ENCODE assay signal across 12 mouse cellular contexts in genomic region chr2:28616358-28616757, GRCm38 (mm10). TPM values are rescaled to one million over a fixed set of nuclear protein-coding genes. Genes with fewer than 3 reads are reported as not detected.
DNase-seq lines count a peak whose midpoint lies in the region; ATAC-seq and TF ChIP-seq lines count a peak whose summit lies in the region.
"Had no signal": no experiment of that assay in that cellular context is flagged by ENCODE, and none has a peak within 500 bp of the region (broad histone marks: within the 10 kb centered on the region; RNA-seq: fewer than 3 reads in every experiment).

No protein-coding gene starts in this region.

- intact Hi-C loops in left cerebral cortex, postnatal 10 days (cut with DNase I), result no loop called here

- TF ChIP-seq RAD21 in CH12.LX (IDR thresholded peaks at IDR 0.05; ENCODE audit: low read depth, low read length), result no peak; the same call in none of the 2 replicates

- WGBS in liver, adult 2 months, result 63% methylated on average over 5 of the region's 5 CpGs
- 43% methylated on average over 5 of the region's 5 CpGs for WGBS in kidney, embryonic 15.5 days

- no peak overlapping the region for H3K4me3 ChIP-seq in layer of hippocampus, adult 2 months
- no peak overlapping the region for H3K4me3 ChIP-seq in CH12.LX (replicated peaks in 1 of 3; ENCODE audit: low read depth in 2 of 3, low read length in 2 of 3, poor library complexity in 1 of 3)
- H3K4me3 ChIP-seq in ES-E14 (ENCODE audit: insufficient read depth in 1 of 2, low read depth in 1 of 2, low read length in 2 of 2, poor library complexity in 1 of 2, severe bottlenecking in 1 of 2), result no peak overlapping the region
- H3K4me3 ChIP-seq in liver, adult 2 months (ENCODE audit: insufficient read depth, low read depth, low read length), result no peak overlapping the region
- H3K4me3 ChIP-seq in kidney, embryonic 15.5 days (replicated peaks), result no peak overlapping the region
- H3K4me3 ChIP-seq: neural tube, embryonic 13.5 days had no signal

- no peak for ATAC-seq in cerebellum, adult (ENCODE audit: insufficient number of reproducible peaks, low FRiP score, low TSS enrichment)
- no peak for ATAC-seq in kidney, embryonic 15.5 days (replicated peaks; ENCODE audit: low FRiP score)

- H3K27me3 ChIP-seq in CH12.LX (replicated peaks), result peaks cover 48% of the 10 kb centered on the region
- H3K27me3 ChIP-seq in liver, adult 2 months (ENCODE audit: control insufficient read depth, insufficient read depth, low read length), result no peaks in the 10 kb centered on the region; the same call in 1 of the 2 replicates
- H3K27me3 ChIP-seq in kidney, embryonic 15.5 days, result peaks cover 16% of the 10 kb centered on the region

- H3K9me3 ChIP-seq in CH12.LX (replicated peaks; ENCODE audit: low read length) (no peaks in the 10 kb centered on the region), ES-E14 (ENCODE audit: control insufficient read depth, insufficient read depth, low read depth, low read length) (no peaks in the 10 kb centered on the region)
- no peaks in the 10 kb centered on the region for H3K9me3 ChIP-seq in kidney, embryonic 15.5 days (replicated peaks)
- H3K9me3 ChIP-seq: neural tube, embryonic 13.5 days had no signal

- no peak for TF ChIP-seq EP300 in CH12.LX (IDR thresholded peaks at IDR 0.05; ENCODE audit: low read length)

- H3K4me1 ChIP-seq in CH12.LX (ENCODE audit: control insufficient read depth in 1 of 2, insufficient read depth in 2 of 2), result peaks cover 7 to 14% of the 10 kb centered on the region in 2 experiments; a peak in 2 of 4 replicates
- peaks cover 0 to 14% of the 10 kb centered on the region in 2 experiments; a peak in 2 of 4 replicates for H3K4me1 ChIP-seq in ES-E14 (ENCODE audit: control insufficient read depth in 2 of 2, insufficient read depth in 2 of 2, low read length in 2 of 2, poor library complexity in 1 of 2)
- H3K4me1 ChIP-seq in liver, adult 2 months (ENCODE audit: control insufficient read depth, insufficient read depth, low read length), result peaks cover 11% of the 10 kb centered on the region
- H3K4me1 ChIP-seq in kidney, embryonic 15.5 days, result peaks cover 16% of the 10 kb centered on the region; the same call in 1 of the 2 replicates
- H3K4me1 ChIP-seq: neural tube, embryonic 13.5 days had no signal

- DNase-seq in layer of hippocampus, adult 2 months (ENCODE audit: low spot score in 2 of 2), result no peak
- DNase-seq in layer of hippocampus, adult 9-11 months, result no peak
- peak; percentile 50 for DNase-seq in CH12.LX (ENCODE audit: extremely low read depth)
- DNase-seq in ES-E14 (ENCODE audit: low read depth, low spot score), result peak; percentile 73
- DNase-seq in liver, adult 2 months (ENCODE audit: extremely low read depth, low read depth, low spot score), result no peak
- no peak for DNase-seq in left cerebral cortex, postnatal 10 days (ENCODE audit: extremely low spot score in 1 of 2, low spot score in 2 of 2)

- no peak overlapping the region for H3K9ac ChIP-seq in CH12.LX (ENCODE audit: insufficient read depth, low read depth)
- H3K9ac ChIP-seq in ES-E14 (ENCODE audit: insufficient read depth, low read depth, low read length, poor library complexity, severe bottlenecking), result no peak overlapping the region
- H3K9ac ChIP-seq in liver, adult 2 months (ENCODE audit: low read depth, low read length), result no peak overlapping the region
- no peak overlapping the region for H3K9ac ChIP-seq in kidney, embryonic 15.5 days
- H3K9ac ChIP-seq: hindbrain, embryonic 14.5 days; neural tube, embryonic 13.5 days had no signal

- no peaks in the 10 kb centered on the region for H3K36me3 ChIP-seq in CH12.LX (replicated peaks in 1 of 2; ENCODE audit: control insufficient read depth in 1 of 2, insufficient read depth in 1 of 2, low read length in 1 of 2)
- no peaks in the 10 kb centered on the region for H3K36me3 ChIP-seq in ES-E14 (ENCODE audit: control insufficient read depth, insufficient read depth, low read length, poor library complexity, severe bottlenecking)
- no peaks in the 10 kb centered on the region for H3K36me3 ChIP-seq in liver, adult 2 months (ENCODE audit: control insufficient read depth, insufficient read depth, low read length)
- H3K36me3 ChIP-seq in kidney, embryonic 15.5 days, result no peaks in the 10 kb centered on the region
- H3K36me3 ChIP-seq: neural tube, embryonic 13.5 days had no signal

- H3K4me2 ChIP-seq in CH12.LX (ENCODE audit: insufficient read depth, low read depth, poor library complexity, severe bottlenecking), result no peak overlapping the region
- H3K4me2 ChIP-seq in kidney, embryonic 15.5 days, result no peak overlapping the region
- H3K4me2 ChIP-seq: hindbrain, embryonic 14.5 days; neural tube, embryonic 13.5 days had no signal

- in situ Hi-C loops in CH12.LX (cut with MboI; ENCODE audit: low pct_ligation_motif_present, low pct_unique_long_range_greater_than_20kb, low sequenced_read_pairs) (no loop called here), ES-E14 (cut with MboI; ENCODE audit: low sequenced_read_pairs in 2 of 2, unreplicated experiment in 2 of 2) (no loop called here)

- TF ChIP-seq CTCF in layer of hippocampus, adult 2 months (conservative IDR thresholded peaks at IDR 0.05), result peak; percentile 60
- peak; percentile 40 to 59; a peak in 3 of 4 replicates for TF ChIP-seq CTCF in CH12.LX (conservative IDR thresholded peaks at IDR 0.05 in 1 of 2, IDR thresholded peaks at IDR 0.05 in 1 of 2; ENCODE audit: low read depth in 2 of 2, low read length in 2 of 2)
- peak; percentile 48 for TF ChIP-seq CTCF in liver, adult 2 months (IDR thresholded peaks at IDR 0.05; ENCODE audit: low read depth, low read length)

- TF ChIP-seq POLR2A in CH12.LX (IDR thresholded peaks at IDR 0.05; ENCODE audit: low read depth, low read length), result no peak
- TF ChIP-seq POLR2A in liver, adult 2 months (IDR thresholded peaks at IDR 0.05; ENCODE audit: extremely low read depth, insufficient read depth, low read length), result no peak

- H3K79me2 ChIP-seq in CH12.LX (replicated peaks; ENCODE audit: control insufficient read depth, extremely low read depth, insufficient read depth, poor library complexity, severe bottlenecking), result no peaks in the 10 kb centered on the region
- no peaks in the 10 kb centered on the region for H3K79me2 ChIP-seq in liver, adult 2 months (ENCODE audit: control insufficient read depth, insufficient read depth, low read length)

- no peak overlapping the region for H3K27ac ChIP-seq in layer of hippocampus, adult 2 months
- H3K27ac ChIP-seq in CH12.LX (ENCODE audit: insufficient read depth, low read depth), result no peak overlapping the region
- H3K27ac ChIP-seq in ES-E14 (ENCODE audit: insufficient read depth, low read depth, low read length, poor library complexity, severe bottlenecking), result no peak overlapping the region
- no peak overlapping the region for H3K27ac ChIP-seq in liver, adult 2 months (replicated peaks; ENCODE audit: insufficient read depth, low read depth, low read length)
- no peak overlapping the region for H3K27ac ChIP-seq in kidney, embryonic 15.5 days
- H3K27ac ChIP-seq: hindbrain, embryonic 14.5 days; neural tube, embryonic 13.5 days had no signal

- dilution Hi-C loops in CH12.LX (cut with MboI; ENCODE audit: extremely low pct_ligation_motif_present, extremely low pct_unique_long_range_greater_than_20kb, low sequenced_read_pairs), result no loop called here

TF ChIP-seq in CH12.LX, 34 proteins besides CTCF, POLR2A, EP300 and RAD21 (continues in another document):
- TF ChIP-seq ETS1 (conservative IDR thresholded peaks at IDR 0.05; ENCODE audit: low read depth, low read length), result no peak
- no peak for TF ChIP-seq MYC (IDR thresholded peaks at IDR 0.05; ENCODE audit: low read depth, low read length)

TF ChIP-seq in ES-E14, 5 proteins besides CTCF, POLR2A, EP300 and RAD21 (continues in another document):
- TF ChIP-seq HCFC1 (IDR thresholded peaks at IDR 0.05; ENCODE audit: borderline replicate concordance, insufficient read depth, low read length), result no peak
- no peak for TF ChIP-seq MAFK (IDR thresholded peaks at IDR 0.05; ENCODE audit: insufficient read depth, low read depth, low read length)

RNA-seq across cellular contexts. Expression of gene Gfi1b, which starts 5.4 kb away (rescaled TPM):
- total RNA-seq in layer of hippocampus, adult 2 months (2021), result not detected
- 0.17 TPM in 1 of 2 replicates, not detected in the other for total RNA-seq in CH12.LX (2012; rRNA removed)
- 0.27 and 0.87 TPM in 2 replicates for total RNA-seq in CH12.LX (2014; rRNA removed)
- polyA plus RNA-seq in CH12.LX (2012; ENCODE audit: insufficient read length, low read depth), result 0.19 TPM in 1 of 2 replicates, not detected in the other
- not detected in 2 replicates for total RNA-seq in ES-E14 (2012; rRNA removed)
- not detected in 2 replicates for total RNA-seq in liver, adult 2 months (2014; rRNA removed)
- polyA plus RNA-seq in liver, adult 2 months (2012; rRNA removed), result not detected in 2 replicates
- not detected for total RNA-seq in left cerebral cortex, postnatal 10 days (2021)
- 0.69 and 1.1 TPM in 2 replicates for polyA plus RNA-seq in kidney, embryonic 15.5 days (2015; fragmentation: Nextera tagmentation; extraction: Ambion mirVana)
- total RNA-seq: layer of hippocampus, adult 18-20 months had no signal
- polyA plus RNA-seq: frontal cortex, adult 2 months; hindbrain, embryonic 14.5 days had no signal

RNA-seq across cellular contexts. Expression of gene Tsc1, which starts 24.7 kb away (rescaled TPM):
- total RNA-seq in layer of hippocampus, adult 2 months (2021), result 10 to 100 TPM; 47.1 to 49.1 TPM
- total RNA-seq in CH12.LX (2012; rRNA removed) (8.7 and 9.5 TPM in 2 replicates), CH12.LX (2014; rRNA removed) (7.6 and 8.1 TPM in 2 replicates), ES-E14 (2012; rRNA removed) (14.9 and 18.3 TPM in 2 replicates)
- 12.2 and 13.4 TPM in 2 replicates for polyA plus RNA-seq in CH12.LX (2012; ENCODE audit: insufficient read length, low read depth)
- total RNA-seq in liver, adult 2 months (2014; rRNA removed), result 14.4 and 19.8 TPM in 2 replicates
- polyA plus RNA-seq in liver, adult 2 months (2012; rRNA removed), result 8.6 and 10.0 TPM in 2 replicates
- total RNA-seq in left cerebral cortex, postnatal 10 days (2021), result 10 to 100 TPM; 42.4 to 43.0 TPM
- polyA plus RNA-seq in kidney, embryonic 15.5 days (2015; fragmentation: Nextera tagmentation; extraction: Ambion mirVana), result 18.4 and 22.9 TPM in 2 replicates

RNA-seq across cellular contexts. Expression of gene Gtf3c5, which starts 32.8 kb away (rescaled TPM):
- 10 to 100 TPM; 18.2 to 20.7 TPM for total RNA-seq in layer of hippocampus, adult 2 months (2021)
- total RNA-seq in CH12.LX (2012; rRNA removed) (12.5 and 15.1 TPM in 2 replicates), CH12.LX (2014; rRNA removed) (8.4 and 8.6 TPM in 2 replicates), ES-E14 (2012; rRNA removed) (20.0 and 22.6 TPM in 2 replicates)
- 27.4 and 30.7 TPM in 2 replicates for polyA plus RNA-seq in CH12.LX (2012; ENCODE audit: insufficient read length, low read depth)
- total RNA-seq in liver, adult 2 months (2014; rRNA removed), result 2.9 and 3.1 TPM in 2 replicates
- 7.8 and 9.0 TPM in 2 replicates for polyA plus RNA-seq in liver, adult 2 months (2012; rRNA removed)
- 10 to 100 TPM; 18.6 to 20.2 TPM for total RNA-seq in left cerebral cortex, postnatal 10 days (2021)
- polyA plus RNA-seq in kidney, embryonic 15.5 days (2015; fragmentation: Nextera tagmentation; extraction: Ambion mirVana), result 44.3 and 48.8 TPM in 2 replicates

RNA-seq across cellular contexts. Expression of gene Cel, which starts 53.2 kb away (rescaled TPM):
- not detected for total RNA-seq in layer of hippocampus, adult 2 months (2021)
- total RNA-seq in CH12.LX (2012; rRNA removed) (not detected in 2 replicates), CH12.LX (2014; rRNA removed) (not detected in 2 replicates), ES-E14 (2012; rRNA removed) (not detected in 2 replicates)
- not detected in 2 replicates for polyA plus RNA-seq in CH12.LX (2012; ENCODE audit: insufficient read length, low read depth)
- 19.2 and 70.5 TPM in 2 replicates for total RNA-seq in liver, adult 2 months (2014; rRNA removed)
- polyA plus RNA-seq in liver, adult 2 months (2012; rRNA removed), result 0.11 and 0.37 TPM in 2 replicates
- not detected for total RNA-seq in left cerebral cortex, postnatal 10 days (2021)
- 0.34 TPM in 1 of 2 replicates, not detected in the other for polyA plus RNA-seq in kidney, embryonic 15.5 days (2015; fragmentation: Nextera tagmentation; extraction: Ambion mirVana)
- total RNA-seq: layer of hippocampus, adult 18-20 months had no signal
- polyA plus RNA-seq: hindbrain, embryonic 14.5 days; neural tube, embryonic 13.5 days had no signal

Comparison
In these comparisons a context has a peak if more than half of its experiments do, and no peak if none do; other contexts are left out.
1. DNase-seq: peak in CH12.LX (single experiment) and ES-E14 (single experiment); none in layer of hippocampus, adult 2 months (0 of 2), layer of hippocampus, adult 9-11 months (single experiment), liver, adult 2 months (single experiment) and left cerebral cortex, postnatal 10 days (0 of 2).
2. Peak in every context shown above with its lines, with median percentiles within 50 percentile points of each other: CTCF ChIP-seq.